Mouse (Mus musculus) stomach, embryonic 15.5 days (tissue): Measurements from ENCODE around the gene Gsdma2. TPM values are rescaled to one million over a fixed set of nuclear protein-coding genes. Genes with fewer than 3 reads are reported as not detected.
A peak's percentile ranks its signal among the peaks of the same experiment; 100 is the strongest.
"Not testable (repeated sequence)": the region's sequence is repeated elsewhere in the genome, so short reads cannot be mapped to it uniquely, and the experiment has no call there.

ENCODE experiments used
- ATAC-seq: fragments of 200-750 bp; cut with Nextera tagmentation; 2 replicates; pipeline ENCODE4 v1.8.0; 2017; ENCODE audit warnings: low read depth, moderate number of reproducible peaks, moderate TSS enrichment; ENCODE audit not compliant: insufficient read depth, low FRiP score
- H3K27ac ChIP-seq: fragments of 300-500 bp; sonication (generic); 2 replicates; pipeline ENCODE4 v1.5.1; 2015; ENCODE audit warnings: mild to moderate bottlenecking, inconsistent platforms
- H3K27me3 ChIP-seq: fragments of 300-500 bp; sonication (generic); replicated peaks from 2 replicates; pipeline ENCODE4 v1.6.1; 2015; ENCODE audit warnings: inconsistent platforms
- H3K36me3 ChIP-seq: fragments of 300-500 bp; sonication (generic); 2 replicates; pipeline ENCODE4 v1.6.1; 2015; ENCODE audit warnings: inconsistent platforms
- H3K4me1 ChIP-seq: fragments of 300-500 bp; sonication (generic); 2 replicates; pipeline ENCODE4 v1.6.1; 2015; ENCODE audit warnings: inconsistent platforms
- H3K4me2 ChIP-seq: fragments of 300-500 bp; sonication (generic); 2 replicates; pipeline ENCODE4 v1.6.1; 2015; ENCODE audit warnings: mild to moderate bottlenecking, inconsistent platforms
- H3K4me3 ChIP-seq: fragments of 300-500 bp; sonication (generic); replicated peaks from 2 replicates; pipeline ENCODE4 v1.5.1; 2015; ENCODE audit warnings: inconsistent platforms
- H3K9ac ChIP-seq: fragments of 300-500 bp; sonication (generic); 2 replicates; pipeline ENCODE4 v1.6.1; 2015; ENCODE audit warnings: inconsistent platforms
- H3K9me3 ChIP-seq: fragments of 300-500 bp; sonication (generic); 2 replicates; pipeline ENCODE4 v1.6.1; 2016; ENCODE audit warnings: inconsistent platforms
- WGBS: fragments of 180-500 bp; shearing (Covaris S2); methylation state at CpG from one replicate; pipeline ENCODE4 v1.1.7; 2015; 5-methylcytosine and 5-hydroxymethylcytosine counted together
- polyA plus RNA-seq: library from polyadenylated mRNA; unstranded; fragments of >200 nt; fragmentation: Nextera tagmentation; extraction: Ambion mirVana; gene quantifications from 2 replicates; pipeline ENCODE4 v1.2.1, GENCODE M21; 2015

Gene Gsdma2
- polyA plus RNA-seq, 1 experiment from 2014 or later: 0.21 TPM

- Histone ChIP-seq H3K4me3 (no peak within 1 kb of the TSS), H3K4me2 (no peak within 1 kb of the TSS), H3K27ac (no peak within 1 kb of the TSS), H3K9me3 (no peaks in the 10 kb centered on the region), H3K36me3 (no peaks in the 10 kb centered on the region), H3K4me1 (no peaks in the 10 kb centered on the region), H3K9ac (no peak within 1 kb of the TSS), H3K27me3 (no peaks in the 10 kb centered on the region)
- no peak for ATAC-seq
- WGBS: 89% methylated on average over 10 of the region's 10 CpGs
Measured at GRCm38 (mm10) chr11:98625611-98626410, 20.7 kb upstream of the Gsdma2 start, which contains the start of the genes Gm12355 and Gsdma3. TSS of gene Gm12355 (minus strand) at chr11:98625661. TSS of gene Gsdma3 (plus strand) at chr11:98626360.

GRCm38 (mm10) chr11:98628706-98629105 lies 17.9 kb upstream of the Gsdma2 start:
- no peaks in the 10 kb centered on the region for H3K4me1 ChIP-seq
- ATAC-seq: no peak
- WGBS: 96% methylated on average over 3 of the region's 3 CpGs
- H3K4me3 ChIP-seq: no peak overlapping the region
- H3K27ac ChIP-seq: no peak overlapping the region
- H3K36me3 ChIP-seq: no peaks in the 10 kb centered on the region
- no peak overlapping the region for H3K4me2 ChIP-seq
- no peaks in the 10 kb centered on the region for H3K9me3 ChIP-seq
- no peaks in the 10 kb centered on the region for H3K27me3 ChIP-seq
- H3K9ac ChIP-seq: no peak overlapping the region

- Histone ChIP-seq H3K9me3 (no peaks in the 10 kb centered on the region), H3K4me2 (no peak overlapping the region), H3K9ac (no peak overlapping the region), H3K27ac (no peak overlapping the region), H3K4me3 (no peak overlapping the region), H3K27me3 (no peaks in the 10 kb centered on the region), H3K36me3 (no peaks in the 10 kb centered on the region), H3K4me1 (no peaks in the 10 kb centered on the region)
- no peak for ATAC-seq
- WGBS: 87% methylated on average over 5 of the region's 5 CpGs
Measured at GRCm38 (mm10) chr11:98630646-98631045, 15.9 kb upstream of the Gsdma2 start.

GRCm38 (mm10) chr11:98635312-98635970 lies 11.1 kb upstream of the Gsdma2 start:
- not testable (repeated sequence) for H3K4me2 ChIP-seq, H3K9me3 ChIP-seq, H3K4me1 ChIP-seq, H3K27me3 ChIP-seq, H3K4me3 ChIP-seq, H3K36me3 ChIP-seq, H3K27ac ChIP-seq, ATAC-seq, H3K9ac ChIP-seq
- WGBS: 31% methylated on average over 10 of the region's 10 CpGs

- WGBS: 75% methylated on average over 1 of the region's 1 CpGs
- H3K9ac ChIP-seq: no peak overlapping the region
- H3K36me3 ChIP-seq: no peaks in the 10 kb centered on the region
- H3K9me3 ChIP-seq: no peaks in the 10 kb centered on the region
- no peak overlapping the region for H3K4me2 ChIP-seq
- no peak overlapping the region for H3K27ac ChIP-seq
- H3K4me3 ChIP-seq: no peak overlapping the region
- H3K4me1 ChIP-seq: no peaks in the 10 kb centered on the region
- no peaks in the 10 kb centered on the region for H3K27me3 ChIP-seq
- no peak for ATAC-seq
Measured at GRCm38 (mm10) chr11:98637501-98637900, 9.1 kb upstream of the Gsdma2 start.

- H3K9me3 ChIP-seq: no peaks in the 10 kb centered on the region
- no peak overlapping the region for H3K27ac ChIP-seq
- no peaks in the 10 kb centered on the region for H3K4me1 ChIP-seq
- ATAC-seq: no peak
- no peaks in the 10 kb centered on the region for H3K36me3 ChIP-seq
- no peak overlapping the region for H3K4me3 ChIP-seq
- WGBS: 57% methylated on average over 5 of the region's 5 CpGs
- H3K9ac ChIP-seq: no peak overlapping the region
- no peak overlapping the region for H3K4me2 ChIP-seq
- H3K27me3 ChIP-seq: no peaks in the 10 kb centered on the region
Measured at GRCm38 (mm10) chr11:98640091-98640490, 6.5 kb upstream of the Gsdma2 start.

- no peaks in the 10 kb centered on the region for H3K36me3 ChIP-seq
- no peak overlapping the region for H3K4me3 ChIP-seq
- H3K4me1 ChIP-seq: no peaks in the 10 kb centered on the region
- no peak for ATAC-seq
- 67% methylated on average over 3 of the region's 3 CpGs for WGBS
- no peak overlapping the region for H3K4me2 ChIP-seq
- no peak overlapping the region for H3K27ac ChIP-seq
- no peaks in the 10 kb centered on the region for H3K27me3 ChIP-seq
- no peaks in the 10 kb centered on the region for H3K9me3 ChIP-seq
- no peak overlapping the region for H3K9ac ChIP-seq
Measured at GRCm38 (mm10) chr11:98644757-98645156, 1.8 kb upstream of the Gsdma2 start.

GRCm38 (mm10) chr11:98645946-98646345 lies 613 bp upstream of the Gsdma2 start:
- Histone ChIP-seq H3K27me3 (0 out of 2 replicates have a peak, but pooled peaks cover 2% of the 10 kb centered on the region), H3K9ac (no peak overlapping the region), H3K27ac (no peak overlapping the region), H3K4me1 (no peaks in the 10 kb centered on the region), H3K36me3 (no peaks in the 10 kb centered on the region), H3K9me3 (no peaks in the 10 kb centered on the region), H3K4me2 (no peak overlapping the region), H3K4me3 (no peak overlapping the region)
- no peak for ATAC-seq
- WGBS: 65% methylated on average over 2 of the region's 2 CpGs

- WGBS: 15% methylated on average over 7 of the region's 7 CpGs
- peak; percentile 35 for ATAC-seq
- not testable (repeated sequence) for H3K9me3 ChIP-seq, H3K4me1 ChIP-seq, H3K27me3 ChIP-seq, H3K4me2 ChIP-seq, H3K36me3 ChIP-seq, H3K9ac ChIP-seq, H3K4me3 ChIP-seq, H3K27ac ChIP-seq
Measured at GRCm38 (mm10) chr11:98655076-98655475, 8.5 kb downstream of the Gsdma2 start.

- H3K27me3 ChIP-seq: no peaks in the 10 kb centered on the region
- H3K4me3 ChIP-seq: no peak overlapping the region
- 10% methylated on average over 6 of the region's 6 CpGs for WGBS
- H3K4me2 ChIP-seq: no peak overlapping the region
- H3K9ac ChIP-seq: no peak overlapping the region
- ATAC-seq: no peak
- H3K9me3 ChIP-seq: no peaks in the 10 kb centered on the region
- no peaks in the 10 kb centered on the region for H3K4me1 ChIP-seq
- H3K27ac ChIP-seq: no peak overlapping the region
- H3K36me3 ChIP-seq: no peaks in the 10 kb centered on the region
Measured at GRCm38 (mm10) chr11:98660517-98660916, 14.0 kb downstream of the Gsdma2 start.

GRCm38 (mm10) chr11:98664091-98664490 lies 17.5 kb downstream of the Gsdma2 start, which contains the start of gene Gsdma:
TSS of gene Gsdma (plus strand) at chr11:98664351.
- no peaks in the 10 kb centered on the region for H3K4me1 ChIP-seq
- ATAC-seq: no peak
- WGBS: 23% methylated on average over 4 of the region's 4 CpGs
- no peaks in the 10 kb centered on the region for H3K9me3 ChIP-seq
- no peak within 1 kb of the TSS for H3K9ac ChIP-seq
- H3K27ac ChIP-seq: no peak within 1 kb of the TSS
- H3K4me3 ChIP-seq: no peak within 1 kb of the TSS
- H3K27me3 ChIP-seq: 0 out of 2 replicates have a peak, but pooled peaks cover 7% of the 10 kb centered on the region
- H3K36me3 ChIP-seq: no peaks in the 10 kb centered on the region
- H3K4me2 ChIP-seq: no peak within 1 kb of the TSS

GRCm38 (mm10) chr11:98668984-98669383 lies 22.4 kb downstream of the Gsdma2 start:
- no peak for ATAC-seq
- H3K36me3 ChIP-seq: no peaks in the 10 kb centered on the region
- no peaks in the 10 kb centered on the region for H3K4me1 ChIP-seq
- H3K27ac ChIP-seq: no peak overlapping the region
- H3K27me3 ChIP-seq: 0 out of 2 replicates have a peak, but pooled peaks cover 7% of the 10 kb centered on the region
- no peak overlapping the region for H3K9ac ChIP-seq
- no peaks in the 10 kb centered on the region for H3K9me3 ChIP-seq
- WGBS: 48% methylated on average over 2 of the region's 2 CpGs
- H3K4me2 ChIP-seq: no peak overlapping the region
- no peak overlapping the region for H3K4me3 ChIP-seq
